Mouse (Mus musculus) heart, embryonic 16.5 days (tissue): Measurements from ENCODE around the gene Dok5. TPM values are rescaled to one million over a fixed set of nuclear protein-coding genes. Genes with fewer than 3 reads are reported as not detected.

Experiments used
- ATAC-seq: fragments of 200-750 bp; cut with Nextera tagmentation; replicated peaks from 2 replicates; pipeline ENCODE4 v1.8.0; 2017; ENCODE audit warnings: moderate number of reproducible peaks; ENCODE audit not compliant: insufficient read depth, low FRiP score; ENCODE audit errors: extremely low read depth
- H3K27ac ChIP-seq: fragments of 300-500 bp; sonication (generic); 2 replicates; pipeline ENCODE4 v1.5.1; 2014; ENCODE audit warnings: mild to moderate bottlenecking, low read length, control low read depth, moderate library complexity
- H3K27me3 ChIP-seq: fragments of 300-500 bp; sonication (generic); 2 replicates; pipeline ENCODE4 v1.6.1; 2014; ENCODE audit warnings: low read length, mixed read lengths; ENCODE audit not compliant: control insufficient read depth, insufficient read depth
- H3K36me3 ChIP-seq: fragments of 300-500 bp; sonication (generic); 2 replicates; pipeline ENCODE4 v1.6.1; 2014; ENCODE audit not compliant: control insufficient read depth, insufficient read depth
- H3K4me1 ChIP-seq: fragments of 300-500 bp; sonication (generic); 2 replicates; pipeline ENCODE4 v1.6.1; 2014; ENCODE audit warnings: low read length, mixed read lengths; ENCODE audit not compliant: control insufficient read depth, insufficient read depth
- H3K4me2 ChIP-seq: fragments of 300-500 bp; sonication (generic); 2 replicates; pipeline ENCODE4 v1.6.1; 2014; ENCODE audit warnings: low read depth, mild to moderate bottlenecking, control low read depth, low read length
- H3K4me3 ChIP-seq: fragments of 300-500 bp; sonication (generic); 2 replicates; pipeline ENCODE4 v1.5.1; 2014; ENCODE audit warnings: mild to moderate bottlenecking, control low read depth, low read length
- H3K9ac ChIP-seq: fragments of 300-500 bp; sonication (generic); 2 replicates; pipeline ENCODE4 v1.6.1; 2014; ENCODE audit warnings: low read length, control low read depth
- H3K9me3 ChIP-seq: fragments of 300-500 bp; sonication (generic); replicated peaks from 2 replicates; pipeline ENCODE4 v1.6.1; 2016; ENCODE audit warnings: low read length; ENCODE audit not compliant: control insufficient read depth
- WGBS: fragments of 180-500 bp; shearing (Covaris S2); extraction: QIAGEN DNeasy Blood & Tissue Kit; methylation state at CpG from one replicate; pipeline ENCODE4 v1.1.7; 2014; 5-methylcytosine and 5-hydroxymethylcytosine counted together
- polyA plus RNA-seq: library from polyadenylated mRNA; unstranded; fragments of >200 nt; fragmentation: Nextera tagmentation; extraction: Ambion mirVana; gene quantifications from 2 replicates; pipeline ENCODE4 v1.2.1, GENCODE M21; 2015

Dok5 gene
- polyA plus RNA-seq, 1 experiment from 2014 or later: 6.1 TPM

GRCm38 (mm10) chr2:170856085-170856484 is 124.5 kb downstream of the Dok5 start:
- Histone ChIP-seq H3K36me3 (no peaks in the 10 kb centered on the region), H3K27ac (peak overlapping the region; percentile 62), H3K9me3 (no peaks in the 10 kb centered on the region), H3K9ac (no peak overlapping the region), H3K4me2 (no peak overlapping the region), H3K4me3 (no peak overlapping the region), H3K27me3 (no peaks in the 10 kb centered on the region), H3K4me1 (peaks cover 13% of the 10 kb centered on the region)
- 49% methylated on average over 5 of the region's 5 CpGs for WGBS
- ATAC-seq: no peak

DNA sequence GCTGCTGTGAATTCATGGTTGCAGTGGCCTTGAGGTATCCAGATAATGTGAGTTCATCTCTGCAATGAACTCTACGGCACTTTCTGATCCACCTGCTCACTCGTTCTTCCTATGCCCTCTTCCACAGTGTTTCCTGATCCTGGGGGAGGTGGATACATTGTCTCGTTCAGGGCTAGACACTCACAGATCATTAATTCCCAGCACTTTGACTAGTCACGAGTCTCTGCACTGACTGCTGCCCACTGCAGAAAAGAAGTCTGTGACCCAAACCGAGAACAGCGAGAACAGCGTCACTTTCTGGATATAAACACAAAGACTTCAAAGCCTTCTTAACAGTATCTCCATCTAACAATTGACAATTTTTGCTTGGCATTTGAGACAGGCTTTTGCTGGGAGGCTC is 125.9 kb downstream of the Dok5 start:
- H3K4me1 ChIP-seq: peaks cover under 1% of the 10 kb centered on the region; the same call in 1 of the 2 replicates
- no peak overlapping the region for H3K9ac ChIP-seq
- no peaks in the 10 kb centered on the region for H3K27me3 ChIP-seq
- ATAC-seq: no peak
- no peak overlapping the region for H3K4me3 ChIP-seq
- no peaks in the 10 kb centered on the region for H3K9me3 ChIP-seq
- no peak overlapping the region for H3K4me2 ChIP-seq
- H3K36me3 ChIP-seq: no peaks in the 10 kb centered on the region
- 62% methylated on average over 7 of the region's 7 CpGs for WGBS
- no peak overlapping the region for H3K27ac ChIP-seq

DNA sequence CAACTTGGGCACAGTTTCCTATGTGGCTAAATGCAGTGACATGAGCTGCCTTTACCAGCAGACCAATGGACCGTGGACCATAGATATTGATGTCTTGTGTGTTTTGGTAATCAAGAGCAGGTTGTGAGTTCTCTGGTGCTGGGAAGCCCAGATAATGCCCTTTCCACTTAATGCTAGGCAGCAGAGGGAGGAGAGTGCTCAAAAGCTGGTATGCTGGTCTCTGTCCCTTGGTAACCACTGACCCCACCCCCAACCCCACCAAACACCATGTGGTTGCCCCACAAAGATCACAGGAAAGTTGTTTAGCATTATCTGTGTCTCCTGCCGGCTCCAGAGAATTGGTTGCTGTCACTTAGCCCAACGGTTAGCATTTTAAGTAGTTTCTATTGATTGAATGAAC is 127.0 kb downstream of the Dok5 start:
- H3K4me2 ChIP-seq: no peak overlapping the region
- H3K9ac ChIP-seq: no peak overlapping the region
- H3K9me3 ChIP-seq: no peaks in the 10 kb centered on the region
- no peak for ATAC-seq
- no peaks in the 10 kb centered on the region for H3K36me3 ChIP-seq
- no peak overlapping the region for H3K27ac ChIP-seq
- no peaks in the 10 kb centered on the region for H3K4me1 ChIP-seq
- WGBS: 37% methylated on average over 3 of the region's 3 CpGs
- no peaks in the 10 kb centered on the region for H3K27me3 ChIP-seq
- H3K4me3 ChIP-seq: no peak overlapping the region

- Histone ChIP-seq H3K9ac (no peak overlapping the region), H3K4me2 (no peak overlapping the region), H3K27ac (no peak overlapping the region), H3K4me3 (no peak overlapping the region), H3K9me3 (no peaks in the 10 kb centered on the region), H3K27me3 (no peaks in the 10 kb centered on the region), H3K36me3 (no peaks in the 10 kb centered on the region), H3K4me1 (no peaks in the 10 kb centered on the region)
- ATAC-seq: no peak
- 63% methylated on average over 4 of the region's 4 CpGs for WGBS
Observed at GRCm38 (mm10) chr2:170860576-170860975, 129.0 kb downstream of the Dok5 start.

- Histone ChIP-seq H3K27ac (no peak overlapping the region), H3K4me2 (no peak overlapping the region), H3K36me3 (no peaks in the 10 kb centered on the region), H3K27me3 (no peaks in the 10 kb centered on the region), H3K9me3 (no peaks in the 10 kb centered on the region), H3K4me3 (no peak overlapping the region), H3K9ac (no peak overlapping the region), H3K4me1 (no peaks in the 10 kb centered on the region)
- ATAC-seq: 0 out of 2 replicates have a peak, but pooled peaks have one; percentile 23
- 41% methylated on average over 9 of the region's 9 CpGs for WGBS
Observed at GRCm38 (mm10) chr2:170862799-170863198, 131.2 kb downstream of the Dok5 start.

DNA sequence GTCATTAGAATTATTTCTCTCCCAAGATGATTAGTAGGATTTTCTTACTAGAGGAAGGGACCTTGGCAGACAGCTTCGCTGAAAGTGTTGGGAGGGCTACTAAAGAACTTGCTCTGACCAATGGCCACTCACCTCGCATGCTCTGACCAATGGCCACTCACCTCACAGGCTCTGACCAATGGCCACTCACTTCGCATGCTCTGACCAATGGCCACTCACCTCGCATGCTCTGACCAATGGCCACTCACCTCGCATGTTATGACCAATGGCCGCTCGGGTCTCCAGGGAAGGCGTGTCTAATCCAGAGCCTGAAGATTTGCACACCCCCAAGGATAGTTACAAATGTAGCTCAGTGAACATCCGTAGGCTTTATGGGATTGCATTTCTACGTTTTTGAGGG is 131.6 kb downstream of the Dok5 start:
- Histone ChIP-seq H3K9ac (no peak overlapping the region), H3K4me1 (no peaks in the 10 kb centered on the region), H3K9me3 (no peaks in the 10 kb centered on the region), H3K36me3 (no peaks in the 10 kb centered on the region), H3K27me3 (no peaks in the 10 kb centered on the region), H3K27ac (no peak overlapping the region), H3K4me2 (no peak overlapping the region), H3K4me3 (no peak overlapping the region)
- no peak for ATAC-seq
- 93% methylated on average over 10 of the region's 10 CpGs for WGBS

DNA sequence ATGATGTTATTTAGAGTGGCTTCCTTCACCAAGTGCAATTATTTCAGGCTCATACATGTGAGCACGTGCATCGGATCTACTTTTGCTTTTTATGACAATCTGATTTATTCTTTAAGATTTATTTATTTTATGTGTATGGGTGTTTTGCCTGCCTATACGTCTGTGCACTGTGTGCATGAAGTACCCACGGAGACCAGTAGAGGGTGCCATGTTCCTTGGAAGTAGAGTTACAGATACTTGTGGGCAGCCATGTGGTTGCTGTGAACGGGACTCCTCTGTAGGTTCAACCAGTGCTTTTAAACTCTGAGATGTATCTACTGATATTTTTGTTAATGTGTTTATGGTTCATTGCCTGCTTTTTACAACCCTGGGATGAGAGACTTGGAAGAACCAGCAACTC is 132.4 kb downstream of the Dok5 start:
- WGBS: 84% methylated on average over 5 of the region's 5 CpGs
- no peak overlapping the region for H3K4me3 ChIP-seq

GRCm38 (mm10) chr2:170864820-170865219 is 133.2 kb downstream of the Dok5 start:
- H3K4me1 ChIP-seq: no peaks in the 10 kb centered on the region
- H3K27me3 ChIP-seq: no peaks in the 10 kb centered on the region
- H3K4me3 ChIP-seq: no peak overlapping the region
- H3K27ac ChIP-seq: no peak overlapping the region
- no peak overlapping the region for H3K9ac ChIP-seq
- WGBS: 79% methylated on average over 6 of the region's 6 CpGs
- no peak for ATAC-seq
- H3K9me3 ChIP-seq: no peaks in the 10 kb centered on the region
- no peak overlapping the region for H3K4me2 ChIP-seq
- H3K36me3 ChIP-seq: no peaks in the 10 kb centered on the region

More for the DNA sequence above, 132.4 kb downstream of the Dok5 start:
- H3K27me3 ChIP-seq: no peaks in the 10 kb centered on the region
- H3K9ac ChIP-seq: no peak overlapping the region
- H3K4me1 ChIP-seq: no peaks in the 10 kb centered on the region
- H3K4me2 ChIP-seq: no peak overlapping the region
- no peak for ATAC-seq
- no peak overlapping the region for H3K27ac ChIP-seq
- H3K9me3 ChIP-seq: no peaks in the 10 kb centered on the region
- no peaks in the 10 kb centered on the region for H3K36me3 ChIP-seq

DNA sequence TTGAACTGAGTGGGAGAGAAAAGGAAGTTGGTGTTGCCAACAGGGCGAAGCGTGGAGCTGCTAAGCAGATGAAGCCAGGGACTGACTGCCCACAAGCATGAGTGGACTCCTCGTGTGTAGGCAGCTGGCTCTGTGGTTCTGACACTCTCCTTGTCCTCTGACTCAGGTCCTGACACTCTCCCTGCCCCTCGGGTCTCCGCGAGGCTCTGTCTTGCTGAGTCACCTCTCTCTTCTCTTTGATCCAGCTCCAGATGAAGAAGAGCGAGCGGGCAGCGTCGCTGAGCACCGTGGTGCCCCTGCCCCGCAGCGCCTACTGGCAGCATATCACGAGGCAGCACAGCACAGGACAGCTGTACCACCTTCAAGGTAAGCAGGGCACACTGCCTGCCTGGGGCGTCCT is 139.0 kb downstream of the Dok5 start:
- WGBS: 76% methylated on average over 15 of the region's 15 CpGs
- ATAC-seq: no peak
- H3K9ac ChIP-seq: no peak overlapping the region
- H3K9me3 ChIP-seq: no peaks in the 10 kb centered on the region
- H3K4me1 ChIP-seq: no peaks in the 10 kb centered on the region
- no peak overlapping the region for H3K27ac ChIP-seq
- H3K27me3 ChIP-seq: no peaks in the 10 kb centered on the region
- H3K36me3 ChIP-seq: no peaks in the 10 kb centered on the region
- H3K4me3 ChIP-seq: no peak overlapping the region
- no peak overlapping the region for H3K4me2 ChIP-seq

- WGBS: 84% methylated on average over 3 of the region's 3 CpGs
- H3K4me3 ChIP-seq: no peak overlapping the region
- no peaks in the 10 kb centered on the region for H3K9me3 ChIP-seq
- H3K36me3 ChIP-seq: no peaks in the 10 kb centered on the region
- H3K9ac ChIP-seq: no peak overlapping the region
- no peaks in the 10 kb centered on the region for H3K27me3 ChIP-seq
- ATAC-seq: no peak
- no peak overlapping the region for H3K4me2 ChIP-seq
- no peak overlapping the region for H3K27ac ChIP-seq
- H3K4me1 ChIP-seq: no peaks in the 10 kb centered on the region
Observed at GRCm38 (mm10) chr2:170871469-170871868, 139.9 kb downstream of the Dok5 start.
